Mouse (Mus musculus) forebrain, embryonic 13.5 days (tissue): Measurements from ENCODE around the gene Dnase1l3. TPM values are rescaled to one million over a fixed set of nuclear protein-coding genes. Genes with fewer than 3 reads are reported as not detected.
A peak's percentile ranks its signal among the peaks of the same experiment; 100 is the strongest.

Experiments
- ATAC-seq: fragments of 200-750 bp; cut with Nextera tagmentation; 2 replicates; pipeline ENCODE4 v1.8.0; 2017
- H3K27ac ChIP-seq: fragments of 300-500 bp; sonication (generic); 2 replicates; pipeline ENCODE4 v1.5.1; 2015; ENCODE audit warnings: inconsistent platforms, mild to moderate bottlenecking, moderate library complexity
- H3K27me3 ChIP-seq: fragments of 300-500 bp; sonication (generic); 2 replicates; pipeline ENCODE4 v1.6.1; 2015; ENCODE audit warnings: mild to moderate bottlenecking, inconsistent platforms
- H3K36me3 ChIP-seq: fragments of 300-500 bp; sonication (generic); 2 replicates; pipeline ENCODE4 v1.6.1; 2015; ENCODE audit warnings: mild to moderate bottlenecking, inconsistent platforms; ENCODE audit not compliant: poor library complexity, severe bottlenecking
- H3K4me1 ChIP-seq: fragments of 300-500 bp; sonication (generic); 2 replicates; pipeline ENCODE4 v1.6.1; 2015; ENCODE audit warnings: inconsistent platforms
- H3K4me2 ChIP-seq: fragments of 300-500 bp; sonication (generic); 2 replicates; pipeline ENCODE4 v1.6.1; 2015; ENCODE audit warnings: inconsistent platforms, mild to moderate bottlenecking, moderate library complexity
- H3K4me3 ChIP-seq: fragments of 300-500 bp; sonication (generic); 2 replicates; pipeline ENCODE4 v1.5.1; 2015; ENCODE audit warnings: mild to moderate bottlenecking, inconsistent platforms
- H3K9ac ChIP-seq: fragments of 300-500 bp; sonication (generic); 2 replicates; pipeline ENCODE4 v1.6.1; 2015; ENCODE audit warnings: mild to moderate bottlenecking, inconsistent platforms
- H3K9me3 ChIP-seq: fragments of 300-500 bp; sonication (generic); replicated peaks from 2 replicates; pipeline ENCODE4 v1.6.1; 2016; ENCODE audit warnings: inconsistent platforms
- WGBS: fragments of 180-500 bp; shearing (Covaris S2); methylation state at CpG from one replicate; pipeline ENCODE4 v1.1.7; 2015; 5-methylcytosine and 5-hydroxymethylcytosine counted together
- polyA plus RNA-seq: library from polyadenylated mRNA; unstranded; fragments of >200 nt; fragmentation: Nextera tagmentation; extraction: Ambion mirVana; gene quantifications from 2 replicates; pipeline ENCODE4 v1.2.1, GENCODE M21; 2015

Dnase1l3 gene
- polyA plus RNA-seq, 1 experiment from 2014 or later = 0.04 TPM

- ATAC-seq = 0 out of 2 replicates have a peak, but pooled peaks have one; percentile 28
- no peak overlapping the region for H3K4me3 ChIP-seq
- H3K4me2 ChIP-seq = no peak overlapping the region
- no peak overlapping the region for H3K27ac ChIP-seq
- H3K9ac ChIP-seq = no peak overlapping the region
- peaks cover 5% of the 10 kb centered on the region; the same call in 1 of the 2 replicates for H3K4me1 ChIP-seq
- H3K9me3 ChIP-seq = no peaks in the 10 kb centered on the region
- H3K27me3 ChIP-seq = no peaks in the 10 kb centered on the region
- peaks cover 77% of the 10 kb centered on the region for H3K36me3 ChIP-seq
- WGBS = 58% methylated on average over 8 of the region's 8 CpGs
Observed at GRCm38 (mm10) chr14:7944349-7945039, 49.9 kb downstream of the Dnase1l3 start.

GRCm38 (mm10) chr14:7943801-7944135 is 50.6 kb downstream of the Dnase1l3 start:
- Histone ChIP-seq H3K27me3 (no peaks in the 10 kb centered on the region), H3K4me3 (no peak overlapping the region), H3K4me2 (no peak overlapping the region), H3K9me3 (no peaks in the 10 kb centered on the region), H3K27ac (no peak overlapping the region), H3K4me1 (peaks cover 5% of the 10 kb centered on the region; the same call in 1 of the 2 replicates), H3K36me3 (peaks cover 78% of the 10 kb centered on the region), H3K9ac (no peak overlapping the region)
- 0 out of 2 replicates have a peak, but pooled peaks have one; percentile 1 for ATAC-seq
- WGBS = 88% methylated on average over 3 of the region's 3 CpGs

- Histone ChIP-seq H3K4me2 (no peak overlapping the region), H3K4me3 (no peak overlapping the region), H3K9me3 (no peaks in the 10 kb centered on the region), H3K27ac (peak overlapping the region; percentile 23; the same call in 1 of the 2 replicates), H3K4me1 (peaks cover 5% of the 10 kb centered on the region; the same call in 1 of the 2 replicates), H3K9ac (no peak overlapping the region), H3K27me3 (no peaks in the 10 kb centered on the region), H3K36me3 (peaks cover 76% of the 10 kb centered on the region)
- 64% methylated on average over 7 of the region's 7 CpGs for WGBS
- peak; percentile 52; the same call in 1 of the 2 replicates for ATAC-seq
Observed at GRCm38 (mm10) chr14:7943101-7943800, 51.1 kb downstream of the Dnase1l3 start.

GRCm38 (mm10) chr14:7941413-7941812 is 53.0 kb downstream of the Dnase1l3 start:
- Histone ChIP-seq H3K27ac (no peak overlapping the region), H3K9ac (no peak overlapping the region), H3K9me3 (no peaks in the 10 kb centered on the region), H3K4me1 (peaks cover 15% of the 10 kb centered on the region; the same call in 1 of the 2 replicates), H3K4me2 (no peak overlapping the region), H3K27me3 (no peaks in the 10 kb centered on the region), H3K4me3 (no peak overlapping the region), H3K36me3 (peaks cover 75% of the 10 kb centered on the region)
- no peak for ATAC-seq
- WGBS = 82% methylated on average over 5 of the region's 5 CpGs

GRCm38 (mm10) chr14:7938809-7939784 is 55.3 kb downstream of the Dnase1l3 start:
- peaks cover 75% of the 10 kb centered on the region for H3K36me3 ChIP-seq
- 90% methylated on average over 19 of the region's 19 CpGs for WGBS
- ATAC-seq = no peak
- H3K4me1 ChIP-seq = peaks cover 13% of the 10 kb centered on the region; the same call in 1 of the 2 replicates
- no peaks in the 10 kb centered on the region for H3K27me3 ChIP-seq
- H3K4me2 ChIP-seq = no peak overlapping the region
- H3K4me3 ChIP-seq = no peak overlapping the region
- H3K27ac ChIP-seq = no peak overlapping the region
- no peaks in the 10 kb centered on the region for H3K9me3 ChIP-seq
- H3K9ac ChIP-seq = no peak overlapping the region

GRCm38 (mm10) chr14:7937052-7937630 is 57.2 kb downstream of the Dnase1l3 start:
- ATAC-seq = peak; percentile 60
- 22% methylated on average over 17 of the region's 17 CpGs for WGBS
- Histone ChIP-seq H3K4me1 (peaks cover 10% of the 10 kb centered on the region; the same call in 1 of the 2 replicates), H3K9ac (no peak overlapping the region), H3K4me3 (0 out of 2 replicates have a peak overlapping the region, but pooled peaks have one; percentile 4), H3K4me2 (peak overlapping the region; percentile 28), H3K36me3 (peaks cover 79% of the 10 kb centered on the region), H3K9me3 (no peaks in the 10 kb centered on the region), H3K27ac (no peak overlapping the region), H3K27me3 (no peaks in the 10 kb centered on the region)

- H3K4me3 ChIP-seq = no peak overlapping the region
- no peak overlapping the region for H3K9ac ChIP-seq
- peaks cover 10% of the 10 kb centered on the region; the same call in 1 of the 2 replicates for H3K4me1 ChIP-seq
- H3K27ac ChIP-seq = no peak overlapping the region
- ATAC-seq = no peak
- no peak overlapping the region for H3K4me2 ChIP-seq
- H3K9me3 ChIP-seq = no peaks in the 10 kb centered on the region
- no peaks in the 10 kb centered on the region for H3K27me3 ChIP-seq
- peaks cover 82% of the 10 kb centered on the region for H3K36me3 ChIP-seq
- WGBS = 94% methylated on average over 7 of the region's 7 CpGs
Observed at GRCm38 (mm10) chr14:7934166-7934565, 60.2 kb downstream of the Dnase1l3 start.

- H3K36me3 ChIP-seq = peaks cover 90% of the 10 kb centered on the region
- peaks cover 6% of the 10 kb centered on the region; the same call in 1 of the 2 replicates for H3K4me1 ChIP-seq
- no peak overlapping the region for H3K4me3 ChIP-seq
- H3K9ac ChIP-seq = no peak overlapping the region
- no peak for ATAC-seq
- WGBS = 96% methylated on average over 4 of the region's 4 CpGs
- no peaks in the 10 kb centered on the region for H3K9me3 ChIP-seq
- no peaks in the 10 kb centered on the region for H3K27me3 ChIP-seq
- H3K27ac ChIP-seq = no peak overlapping the region
- no peak overlapping the region for H3K4me2 ChIP-seq
Observed at GRCm38 (mm10) chr14:7932151-7932550, 62.2 kb downstream of the Dnase1l3 start.

GRCm38 (mm10) chr14:7929029-7929428 is 65.3 kb downstream of the Dnase1l3 start:
- Histone ChIP-seq H3K9me3 (no peaks in the 10 kb centered on the region), H3K4me1 (no peaks in the 10 kb centered on the region), H3K9ac (no peak overlapping the region), H3K27me3 (no peaks in the 10 kb centered on the region), H3K4me3 (no peak overlapping the region), H3K36me3 (peaks cover 87% of the 10 kb centered on the region), H3K4me2 (no peak overlapping the region), H3K27ac (no peak overlapping the region)
- no peak for ATAC-seq
- WGBS = 95% methylated on average over 7 of the region's 7 CpGs

- Histone ChIP-seq H3K36me3 (peaks cover 87% of the 10 kb centered on the region), H3K27me3 (no peaks in the 10 kb centered on the region), H3K4me2 (no peak overlapping the region), H3K9me3 (no peaks in the 10 kb centered on the region), H3K9ac (no peak overlapping the region), H3K27ac (no peak overlapping the region), H3K4me1 (no peaks in the 10 kb centered on the region), H3K4me3 (no peak overlapping the region)
- ATAC-seq = no peak
- WGBS = 87% methylated on average over 1 of the region's 1 CpGs
Observed at GRCm38 (mm10) chr14:7928362-7928761, 66.0 kb downstream of the Dnase1l3 start.

GRCm38 (mm10) chr14:7923635-7924034 is 70.7 kb downstream of the Dnase1l3 start:
- H3K9ac ChIP-seq = no peak overlapping the region
- H3K4me1 ChIP-seq = no peaks in the 10 kb centered on the region
- ATAC-seq = no peak
- no peaks in the 10 kb centered on the region for H3K27me3 ChIP-seq
- H3K9me3 ChIP-seq = no peaks in the 10 kb centered on the region
- no peak overlapping the region for H3K4me2 ChIP-seq
- H3K27ac ChIP-seq = no peak overlapping the region
- no peak overlapping the region for H3K4me3 ChIP-seq
- peaks cover 83% of the 10 kb centered on the region for H3K36me3 ChIP-seq
